Mouse (Mus musculus) v-Abl transformed pro-B cells (cell line): ENCODE results near the gene Tvp23b.

Experiments
- in situ Hi-C, 2 experiments: fragments of 400-800 bp; cut with MboI; formaldehyde crosslinking; loops; one replicate each; pipeline ENCODE4 v1.15.1; 2025; ENCODE audit not compliant: unreplicated experiment in 2 of 2

Gene Tvp23b

GRCm38 (mm10) chr11:62885323-62885722 is 6.1 kb downstream of the Tvp23b start:
- in situ Hi-C loops, result loop anchor here in 1 of 2 experiments (25.0 kb wide), 1 partner anchor 1177 kb away; no protein-coding TSS in a partner anchor

GRCm38 (mm10) chr11:62890796-62891195 is 11.5 kb downstream of the Tvp23b start:
- in situ Hi-C loops, result loop anchor here in 1 of 2 experiments (10.0 to 25.0 kb wide), 2 partner anchors 244 to 1172 kb away; no protein-coding TSS in a partner anchor

- in situ Hi-C loops, result loop anchor here in 1 of 2 experiments (10.0 to 25.0 kb wide), 2 partner anchors 243 to 1171 kb away; no protein-coding TSS in a partner anchor
Measured at GRCm38 (mm10) chr11:62891763-62892162, 12.5 kb downstream of the Tvp23b start.

GRCm38 (mm10) chr11:62901699-62902323 is 22.6 kb downstream of the Tvp23b start:
- in situ Hi-C loops, result loop anchor here (25.0 kb wide), 2 partner anchors 235 to 1985 kb away; partner anchors contain the start of gene Pmp22 (in 1 of the 2)

GRCm38 (mm10) chr11:62903871-62904495 is 24.7 kb downstream of the Tvp23b start:
- in situ Hi-C loops, result loop anchor here (25.0 kb wide), 2 partner anchors 233 to 1983 kb away; partner anchors contain the start of gene Pmp22 (in 1 of the 2)

GRCm38 (mm10) chr11:62909720-62910306 is 30.6 kb downstream of the Tvp23b start:
- in situ Hi-C loops, result loop anchor here (25.0 kb wide), 2 partner anchors 227 to 1977 kb away; partner anchors contain the start of gene Pmp22 (in 1 of the 2)

- in situ Hi-C loops, result loop anchor here (25.0 kb wide), 2 partner anchors 226 to 1976 kb away; partner anchors contain the start of gene Pmp22 (in 1 of the 2)
Measured at GRCm38 (mm10) chr11:62911362-62911761, 32.1 kb downstream of the Tvp23b start.

- in situ Hi-C loops, result loop anchor here (25.0 kb wide), 2 partner anchors 224 to 1974 kb away; partner anchors contain the start of gene Pmp22 (in 1 of the 2)
Measured at GRCm38 (mm10) chr11:62913141-62913540, 33.9 kb downstream of the Tvp23b start.

GRCm38 (mm10) chr11:62914532-62914931 is 35.3 kb downstream of the Tvp23b start:
- in situ Hi-C loops, result loop anchor here (25.0 kb wide), 2 partner anchors 223 to 1973 kb away; partner anchors contain the start of gene Pmp22 (in 1 of the 2)

- in situ Hi-C loops, result loop anchor here (25.0 kb wide), 2 partner anchors 222 to 1972 kb away; partner anchors contain the start of gene Pmp22 (in 1 of the 2)
Measured at GRCm38 (mm10) chr11:62915486-62915885, 36.2 kb downstream of the Tvp23b start.

GRCm38 (mm10) chr11:62916765-62917164 is 37.5 kb downstream of the Tvp23b start:
- in situ Hi-C loops, result loop anchor here (25.0 kb wide), 2 partner anchors 221 to 1971 kb away; partner anchors contain the start of gene Pmp22 (in 1 of the 2)

- in situ Hi-C loops, result loop anchor here (25.0 kb wide), 2 partner anchors 217 to 1967 kb away; partner anchors contain the start of gene Pmp22 (in 1 of the 2)
Measured at GRCm38 (mm10) chr11:62919946-62920742, 40.9 kb downstream of the Tvp23b start.

- in situ Hi-C loops, result loop anchor here (25.0 kb wide), 2 partner anchors 217 to 1967 kb away; partner anchors contain the start of gene Pmp22 (in 1 of the 2)
Measured at GRCm38 (mm10) chr11:62920743-62921050, 41.4 kb downstream of the Tvp23b start.

- in situ Hi-C loops, result loop anchor here (25.0 kb wide), 2 partner anchors 216 to 1966 kb away; partner anchors contain the start of gene Pmp22 (in 1 of the 2)
Measured at GRCm38 (mm10) chr11:62921052-62921977, 42.1 kb downstream of the Tvp23b start.

- in situ Hi-C loops, result loop anchor here (25.0 kb wide), 2 partner anchors 213 to 1963 kb away; partner anchors contain the start of gene Pmp22 (in 1 of the 2)
Measured at GRCm38 (mm10) chr11:62924091-62924761, 45.0 kb downstream of the Tvp23b start.

GRCm38 (mm10) chr11:62929799-62930198 is 50.5 kb downstream of the Tvp23b start:
- in situ Hi-C loops, result no loop called here

GRCm38 (mm10) chr11:62930574-62930973 is 51.3 kb downstream of the Tvp23b start:
- in situ Hi-C loops, result no loop called here

- in situ Hi-C loops, result no loop called here
Measured at GRCm38 (mm10) chr11:62931141-62931540, 51.9 kb downstream of the Tvp23b start.
